Comparison of ENCODE assay signal across 15 mouse cellular contexts in genomic region chr1:153369011-153369410, GRCm38 (mm10). TPM values are rescaled to one million over a fixed set of nuclear protein-coding genes. Genes with fewer than 3 reads are reported as not detected.
"Had no signal": no experiment of that assay in that cellular context is flagged by ENCODE, and none has a peak within 500 bp of the region (broad histone marks: within the 10 kb centered on the region; RNA-seq: fewer than 3 reads in every experiment).

No protein-coding gene starts in this region.

- H3K9ac ChIP-seq: limb, embryonic 15.5 days; liver, embryonic 12.5 days; lung, embryonic 14.5 days; midbrain, embryonic 15.5 days; neural tube, embryonic 12.5 days; stomach, embryonic 15.5 days had no signal

- H3K27ac ChIP-seq: limb, embryonic 15.5 days; liver, embryonic 12.5 days; midbrain, embryonic 15.5 days; neural tube, embryonic 12.5 days; stomach, embryonic 15.5 days had no signal

- H3K36me3 ChIP-seq: limb, embryonic 15.5 days; liver, embryonic 12.5 days; midbrain, embryonic 15.5 days; neural tube, embryonic 12.5 days; stomach, embryonic 15.5 days had no signal

- H3K9me3 ChIP-seq: limb, embryonic 15.5 days; liver, embryonic 12.5 days; megakaryocyte, embryonic 14.5 days; midbrain, embryonic 15.5 days; neural tube, embryonic 12.5 days; stomach, embryonic 15.5 days had no signal

- ATAC-seq: intestine, embryonic 16.5 days; liver, embryonic 12.5 days; midbrain, embryonic 15.5 days had no signal

- H3K4me1 ChIP-seq: limb, embryonic 15.5 days; liver, embryonic 12.5 days; megakaryocyte, embryonic 14.5 days; midbrain, embryonic 15.5 days; neural tube, embryonic 12.5 days; stomach, embryonic 15.5 days had no signal

- DNase-seq: layer of hippocampus, adult 9-11 months; layer of hippocampus, postnatal 36 days; lung, embryonic 14.5 days; lung, postnatal 10 days; thymus, adult 2 months; thymus, postnatal 25 days had no signal

- H3K4me2 ChIP-seq: limb, embryonic 15.5 days; liver, embryonic 12.5 days; lung, embryonic 14.5 days; midbrain, embryonic 11.5 days; midbrain, embryonic 15.5 days; neural tube, embryonic 12.5 days; stomach, embryonic 15.5 days had no signal

- H3K27me3 ChIP-seq: limb, embryonic 15.5 days; liver, embryonic 12.5 days; midbrain, embryonic 15.5 days; neural tube, embryonic 12.5 days; stomach, embryonic 15.5 days had no signal

- H3K4me3 ChIP-seq: limb, embryonic 15.5 days; liver, embryonic 12.5 days; megakaryocyte, embryonic 14.5 days; midbrain, embryonic 15.5 days; neural tube, embryonic 12.5 days; stomach, embryonic 15.5 days had no signal

RNA-seq across cellular contexts. Expression of gene Shcbp1l, which starts 56.0 kb away (rescaled TPM):
- total RNA-seq: monocyte, adult 5-6 weeks had no signal
- polyA plus RNA-seq: intestine, embryonic 16.5 days had no signal
